Mouse (Mus musculus): Measurements from ENCODE around the gene Fas.

The Fas gene

GRCm38 (mm10) chr19:34353291-34353805 lies 62.9 kb downstream of the Fas start:
- in situ Hi-C loops (cut with MboI, MseI), result no loop called here

DNA sequence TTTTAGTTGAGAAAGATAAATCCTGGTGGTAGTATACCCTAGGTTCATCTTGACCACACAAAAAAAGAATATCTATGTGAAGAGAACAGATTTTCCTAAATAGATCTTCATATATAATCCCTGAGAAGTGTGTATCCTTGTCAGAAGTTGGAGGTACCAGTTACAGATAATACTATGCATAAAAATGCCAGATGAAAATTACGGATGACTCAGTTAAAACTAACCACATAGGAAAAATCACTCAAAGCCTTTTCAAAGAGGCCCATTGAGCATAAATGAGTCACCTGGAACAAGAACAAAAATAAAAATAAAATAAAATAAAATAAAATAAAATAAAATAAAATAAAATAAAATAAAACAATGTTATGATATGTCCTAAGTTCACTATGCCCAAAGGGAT lies 72.2 kb downstream of the Fas start:
- in situ Hi-C loops (cut with MboI, MseI), result no loop called here

- in situ Hi-C loops (cut with MboI, MseI), result no loop called here
Observed at GRCm38 (mm10) chr19:34369551-34369950, 79.1 kb downstream of the Fas start.

GRCm38 (mm10) chr19:34370397-34370796 lies 79.9 kb downstream of the Fas start:
- in situ Hi-C loops (cut with MboI, MseI), result no loop called here

Data from regulatory T cell (primary cell).